Mouse (Mus musculus) MEL (cell line): ENCODE results near the gene Hs3st5. TPM values are rescaled to one million over a fixed set of nuclear protein-coding genes. Genes with fewer than 3 reads are reported as not detected.

Source experiments
- DNase-seq: peaks from one replicate; pipeline ENCODE4 v3.0.0; 2011; ENCODE audit warnings: low read depth, low spot score
- H3K27ac ChIP-seq: 2 replicates; pipeline ENCODE4 v1.5.1; 2012; ENCODE audit warnings: low read depth, mild to moderate bottlenecking, control low read depth, low read length, moderate library complexity; ENCODE audit not compliant: control insufficient read depth
- H3K27me3 ChIP-seq, 2 experiments: fragments of 150-350 bp in 1 of 2; sonication (generic) in 1 of 2; 2 replicates each; pipeline ENCODE4 v1.6.1; 2012; ENCODE audit warnings: low read length in 2 of 2, mild to moderate bottlenecking in 2 of 2, improper control_type of control experiment in 1 of 2, moderate library complexity in 1 of 2; ENCODE audit not compliant: insufficient read depth in 2 of 2, control insufficient read depth in 1 of 2
- H3K36me3 ChIP-seq, 2 experiments: 2 replicates each; pipeline ENCODE4 v1.6.1; 2012 to 2014; ENCODE audit warnings: low read length in 2 of 2, improper control_type of control experiment in 1 of 2, inconsistent platforms in 1 of 2, mild to moderate bottlenecking in 1 of 2; ENCODE audit not compliant: insufficient read depth in 2 of 2, control insufficient read depth in 1 of 2
- H3K4me1 ChIP-seq, 2 experiments: fragments of 150-350 bp in 1 of 2; sonication (generic) in 1 of 2; 2 replicates each; pipeline ENCODE4 v1.6.1; 2012; ENCODE audit warnings: low read length in 2 of 2, improper control_type of control experiment in 1 of 2, mild to moderate bottlenecking in 1 of 2; ENCODE audit not compliant: insufficient read depth in 2 of 2, control insufficient read depth in 1 of 2
- H3K4me3 ChIP-seq, 2 experiments: fragments of 150-350 bp in 1 of 2; sonication (generic) in 1 of 2; 2 replicates each; pipeline ENCODE4 v1.5.1; 2012; ENCODE audit warnings: low read depth in 2 of 2, low read length in 2 of 2, mild to moderate bottlenecking in 2 of 2, moderate library complexity in 2 of 2, control low read depth in 1 of 2, improper control_type of control experiment in 1 of 2; ENCODE audit not compliant: control insufficient read depth in 1 of 2, insufficient read depth in 1 of 2
- H3K79me2 ChIP-seq: 2 replicates; pipeline ENCODE4 v1.6.1; 2012; ENCODE audit warnings: mild to moderate bottlenecking, low read length, moderate library complexity; ENCODE audit not compliant: control insufficient read depth, poor library complexity, insufficient read depth
- H3K9ac ChIP-seq: 2 replicates; pipeline ENCODE4 v1.6.1; 2012; ENCODE audit warnings: low read depth, mild to moderate bottlenecking, control low read depth, low read length, moderate library complexity; ENCODE audit not compliant: control insufficient read depth, poor library complexity, severe bottlenecking
- H3K9me3 ChIP-seq: fragments of 150-350 bp; sonication (generic); replicated peaks from 2 replicates; pipeline ENCODE4 v1.6.1; 2012; ENCODE audit warnings: mild to moderate bottlenecking, low read length, improper control_type of control experiment, moderate library complexity; ENCODE audit not compliant: insufficient read depth
- CHD1 ChIP-seq: IDR thresholded peaks from 2 replicates; pipeline ENCODE4 v1.6.1; 2012; ENCODE audit warnings: low read depth, mild to moderate bottlenecking, inconsistent platforms, low read length, improper control_type of control experiment
- CHD2 ChIP-seq: IDR thresholded peaks from 2 replicates; pipeline ENCODE4 v1.6.1; 2011; ENCODE audit warnings: low read length, improper control_type of control experiment
- CTCF ChIP-seq, 3 experiments: IDR thresholded peaks in 2 of 3; conservative IDR thresholded peaks in 1 of 3; 2 replicates each; pipeline ENCODE4 v1.5.1; 2011 to 2012; ENCODE audit warnings: low read length in 3 of 3, low read depth in 2 of 3, mild to moderate bottlenecking in 2 of 3, improper control_type of control experiment in 1 of 3, inconsistent platforms in 1 of 3, mixed read lengths in 1 of 3, moderate library complexity in 1 of 3; ENCODE audit not compliant: control insufficient read depth in 1 of 3, insufficient read depth in 1 of 3, poor library complexity in 1 of 3, severe bottlenecking in 1 of 3
- E2F4 ChIP-seq: IDR thresholded peaks from 2 replicates; pipeline ENCODE4 v1.6.1; 2011; ENCODE audit warnings: low read depth, low read length, improper control_type of control experiment, borderline replicate concordance
- EP300 ChIP-seq, 2 experiments: IDR thresholded peaks; 2 replicates each; pipeline ENCODE4 v1.6.1; 2011; ENCODE audit warnings: improper control_type of control experiment in 2 of 2, low read length in 2 of 2, low read depth in 1 of 2, mild to moderate bottlenecking in 1 of 2
- ETS1 ChIP-seq: IDR thresholded peaks from 2 replicates; pipeline ENCODE4 v1.6.1; 2012; ENCODE audit warnings: low read depth, mild to moderate bottlenecking, inconsistent platforms, low read length, improper control_type of control experiment, moderate library complexity
- GATA1 ChIP-seq: IDR thresholded peaks from 2 replicates; pipeline ENCODE4 v1.6.1; 2011; ENCODE audit warnings: low read depth, low read length, improper control_type of control experiment
- HCFC1 ChIP-seq: IDR thresholded peaks from 2 replicates; pipeline ENCODE4 v1.6.1; 2012; ENCODE audit warnings: low read depth, mild to moderate bottlenecking, inconsistent platforms, low read length, improper control_type of control experiment, moderate library complexity
- KAT2A ChIP-seq: conservative IDR thresholded peaks from 2 replicates; pipeline ENCODE4 v1.6.1; 2012; ENCODE audit warnings: low read depth, low read length, improper control_type of control experiment, inconsistent platforms
- MAFK ChIP-seq: IDR thresholded peaks from 2 replicates; pipeline ENCODE4 v1.6.1; 2011; ENCODE audit warnings: low read depth, mild to moderate bottlenecking, low read length, improper control_type of control experiment, borderline replicate concordance
- MAX ChIP-seq: IDR thresholded peaks from 2 replicates; pipeline ENCODE4 v1.6.1; 2011; ENCODE audit warnings: low read length, improper control_type of control experiment
- MAZ ChIP-seq: IDR thresholded peaks from 2 replicates; pipeline ENCODE4 v1.6.1; 2012; ENCODE audit warnings: low read depth, mild to moderate bottlenecking, inconsistent platforms, low read length, improper control_type of control experiment
- MEF2A ChIP-seq: IDR thresholded peaks from 2 replicates; pipeline ENCODE4 v1.6.1; 2014; ENCODE audit warnings: low read depth, mild to moderate bottlenecking, inconsistent platforms, low read length, improper control_type of control experiment; ENCODE audit not compliant: poor library complexity, insufficient replicate concordance, severe bottlenecking; ENCODE audit errors: extremely low read depth
- MXI1 ChIP-seq: IDR thresholded peaks from 2 replicates; pipeline ENCODE4 v1.6.1; 2011; ENCODE audit warnings: mild to moderate bottlenecking, low read depth, low read length, improper control_type of control experiment
- MYB ChIP-seq: IDR thresholded peaks from 2 replicates; pipeline ENCODE4 v1.6.1; 2011; ENCODE audit warnings: mild to moderate bottlenecking, low read depth, low read length, improper control_type of control experiment
- NELFE ChIP-seq: IDR thresholded peaks from 2 replicates; pipeline ENCODE4 v1.6.1; 2011; ENCODE audit warnings: low read depth, low read length, improper control_type of control experiment
- NRF1 ChIP-seq: IDR thresholded peaks from 2 replicates; pipeline ENCODE4 v1.6.1; 2014; ENCODE audit warnings: low read depth, mild to moderate bottlenecking, inconsistent platforms, low read length, improper control_type of control experiment, moderate library complexity; ENCODE audit not compliant: poor library complexity, insufficient read depth, severe bottlenecking
- POLR2A ChIP-seq, 2 experiments: IDR thresholded peaks; 2 replicates each; pipeline ENCODE4 v1.6.1; 2011 to 2012; ENCODE audit warnings: low read length in 2 of 2, mild to moderate bottlenecking in 2 of 2, control low read depth in 1 of 2, improper control_type of control experiment in 1 of 2, low read depth in 1 of 2, moderate library complexity in 1 of 2; ENCODE audit not compliant: control insufficient read depth in 1 of 2, insufficient read depth in 1 of 2, poor library complexity in 1 of 2
- POLR2AphosphoS2 ChIP-seq: IDR thresholded peaks from 2 replicates; pipeline ENCODE4 v1.6.1; 2011; ENCODE audit warnings: low read length, improper control_type of control experiment
- POLR2AphosphoS5 ChIP-seq: IDR thresholded peaks from 2 replicates; pipeline ENCODE4 v1.6.1; 2012; ENCODE audit warnings: low read depth, borderline replicate concordance, mild to moderate bottlenecking, inconsistent platforms, low read length, moderate library complexity, mixed read lengths
- RAD21 ChIP-seq: IDR thresholded peaks from 2 replicates; pipeline ENCODE4 v1.6.1; 2011; ENCODE audit warnings: mild to moderate bottlenecking, low read depth, low read length, improper control_type of control experiment
- RCOR1 ChIP-seq: IDR thresholded peaks from 2 replicates; pipeline ENCODE4 v1.6.1; 2012; ENCODE audit warnings: low read depth, mild to moderate bottlenecking, inconsistent platforms, low read length, improper control_type of control experiment
- TAL1 ChIP-seq: IDR thresholded peaks from 2 replicates; pipeline ENCODE4 v1.6.1; 2012; ENCODE audit warnings: mild to moderate bottlenecking, inconsistent platforms, low read length, moderate library complexity, mixed read lengths
- TCF12 ChIP-seq: IDR thresholded peaks from 2 replicates; pipeline ENCODE4 v1.6.1; 2014; ENCODE audit warnings: low read depth, mild to moderate bottlenecking, inconsistent platforms, low read length, improper control_type of control experiment, moderate library complexity
- USF1 ChIP-seq: IDR thresholded peaks from 2 replicates; pipeline ENCODE4 v1.6.1; 2014; ENCODE audit warnings: low read depth, mild to moderate bottlenecking, inconsistent platforms, low read length, improper control_type of control experiment, moderate library complexity
- USF2 ChIP-seq, 2 experiments: IDR thresholded peaks; 2 replicates each; pipeline ENCODE4 v1.6.1; 2011 to 2012; ENCODE audit warnings: improper control_type of control experiment in 2 of 2, low read length in 2 of 2, borderline replicate concordance in 1 of 2, inconsistent platforms in 1 of 2, low read depth in 1 of 2, mild to moderate bottlenecking in 1 of 2; ENCODE audit not compliant: insufficient read depth in 1 of 2
- ZC3H11A ChIP-seq: IDR thresholded peaks from 2 replicates; pipeline ENCODE4 v1.6.1; 2012; ENCODE audit warnings: low read depth, mild to moderate bottlenecking, inconsistent platforms, low read length, improper control_type of control experiment
- ZKSCAN1 ChIP-seq: IDR thresholded peaks from 2 replicates; pipeline ENCODE4 v1.6.1; 2012; ENCODE audit warnings: low read depth, mild to moderate bottlenecking, inconsistent platforms, low read length, improper control_type of control experiment, moderate library complexity
- ZMIZ1 ChIP-seq: IDR thresholded peaks from 2 replicates; pipeline ENCODE4 v1.6.1; 2012; ENCODE audit warnings: low read depth, mild to moderate bottlenecking, inconsistent platforms, low read length, improper control_type of control experiment, moderate library complexity
- ZNF384 ChIP-seq: IDR thresholded peaks from 2 replicates; pipeline ENCODE4 v1.6.1; 2012; ENCODE audit warnings: low read depth, mild to moderate bottlenecking, inconsistent platforms, low read length, improper control_type of control experiment
- polyA plus RNA-seq, 2 experiments: library from polyadenylated mRNA; stranded (reverse) in 1 of 2; unstranded in 1 of 2; fragments of >175 nt in 1 of 2; fragments of >200 nt in 1 of 2; gene quantifications; 2 replicates each; pipeline versions ENCODE4 v1.2.1 to v1.2.4; 2012; ENCODE audit warnings: low replicate concordance in 2 of 2, low read depth in 1 of 2; ENCODE audit not compliant: insufficient read length in 2 of 2, insufficient read depth in 1 of 2, missing spikeins in 1 of 2
- total RNA-seq: library from RNA; depleted of rRNA; stranded (reverse); fragments of 300-350 nt; gene quantifications from 2 replicates; pipeline ENCODE4 v1.2.3, GENCODE M21; 2012

Hs3st5 gene
- total and polyA plus RNA-seq, 3 experiments: not detected

GRCm38 (mm10) chr10:36471135-36471534 lies 35.5 kb upstream of the Hs3st5 start:
- no peak overlapping the region for H3K4me3 ChIP-seq
- no peaks in the 10 kb centered on the region for H3K36me3 ChIP-seq
- H3K27ac ChIP-seq: no peak overlapping the region
- no peaks in the 10 kb centered on the region for H3K79me2 ChIP-seq
- H3K27me3 ChIP-seq: no peaks in the 10 kb centered on the region
- H3K4me1 ChIP-seq: no peaks in the 10 kb centered on the region
- H3K9ac ChIP-seq: no peak overlapping the region
- no peak for DNase-seq
- TF ChIP-seq ETS1: no peak
- no peak for TF ChIP-seq POLR2AphosphoS5
- TF ChIP-seq USF1: no peak
- TF ChIP-seq RCOR1: no peak
- TF ChIP-seq USF2 (IDR thresholded peaks at IDR 0.05; ENCODE audit: borderline replicate concordance in 1 of 2, insufficient read depth in 1 of 2, low read depth in 1 of 2, low read length in 2 of 2): no peak
- no peak for TF ChIP-seq MYB
- TF ChIP-seq POLR2AphosphoS2: no peak
- TF ChIP-seq MEF2A: no peak
- no peak for TF ChIP-seq NRF1
- no peak for TF ChIP-seq MAX
- TF ChIP-seq ZNF384: no peak
- no peak for TF ChIP-seq NELFE
- TF ChIP-seq RAD21: no peak
- no peak for TF ChIP-seq POLR2A (IDR thresholded peaks at IDR 0.05; ENCODE audit: control insufficient read depth in 1 of 2, insufficient read depth in 1 of 2, low read depth in 1 of 2, low read length in 2 of 2, poor library complexity in 1 of 2)
- no peak for TF ChIP-seq HCFC1
- TF ChIP-seq MAFK: no peak
- TF ChIP-seq EP300 (IDR thresholded peaks at IDR 0.05; ENCODE audit: low read depth in 1 of 2, low read length in 2 of 2): no peak
- TF ChIP-seq ZC3H11A: no peak
- no peaks in the 10 kb centered on the region for H3K9me3 ChIP-seq

DNA sequence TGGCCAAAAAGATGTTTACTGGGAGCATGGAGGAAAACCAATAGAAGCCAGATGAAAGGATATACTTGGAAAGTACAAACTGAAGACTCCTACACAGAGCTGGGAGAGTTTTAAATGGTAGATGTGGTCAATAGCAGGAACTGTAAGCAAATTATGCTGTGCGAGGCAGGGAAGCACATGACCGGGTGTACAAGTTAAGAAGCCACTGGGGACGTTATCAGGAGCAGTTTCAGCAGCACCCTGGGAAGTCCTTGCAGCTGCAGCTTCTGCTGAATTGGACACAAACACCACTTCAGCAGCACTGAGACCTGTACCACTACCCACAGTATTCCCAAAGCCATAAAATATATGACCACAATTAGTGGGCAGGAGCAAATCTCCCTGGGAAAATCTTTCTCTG lies 31.8 kb upstream of the Hs3st5 start:
- Histone ChIP-seq H3K4me3 (no peak overlapping the region), H3K9ac (no peak overlapping the region)
- no peak for TF ChIP-seq TCF12
- TF ChIP-seq TAL1: no peak
- TF ChIP-seq E2F4: no peak
- TF ChIP-seq CHD1: no peak
- TF ChIP-seq MXI1: no peak
- TF ChIP-seq ZMIZ1: no peak
- TF ChIP-seq GATA1: no peak
- no peak for TF ChIP-seq ETS1
- TF ChIP-seq ZKSCAN1: no peak
- TF ChIP-seq KAT2A: no peak
- no peak for TF ChIP-seq MAZ
- no peak for TF ChIP-seq CTCF (IDR thresholded peaks at IDR 0.05 in 2 of 3, conservative IDR thresholded peaks at IDR 0.05 in 1 of 3; ENCODE audit: control insufficient read depth in 1 of 3, insufficient read depth in 1 of 3, low read depth in 2 of 3, low read length in 3 of 3, poor library complexity in 1 of 3, severe bottlenecking in 1 of 3)
- no peak for TF ChIP-seq CHD2
- no peak for TF ChIP-seq HCFC1
- no peak for TF ChIP-seq ZC3H11A
- TF ChIP-seq POLR2A (IDR thresholded peaks at IDR 0.05; ENCODE audit: control insufficient read depth in 1 of 2, insufficient read depth in 1 of 2, low read depth in 1 of 2, low read length in 2 of 2, poor library complexity in 1 of 2): no peak
- TF ChIP-seq, all 39 proteins: peak for 0
- Histone ChIP-seq H3K9me3 (no peaks in the 10 kb centered on the region), H3K36me3 (no peaks in the 10 kb centered on the region), H3K27ac (no peak overlapping the region), H3K79me2 (no peaks in the 10 kb centered on the region), H3K4me1 (no peaks in the 10 kb centered on the region), H3K27me3 (no peaks in the 10 kb centered on the region)
- no peak for DNase-seq
